Mouse (Mus musculus) C2C12 (cell line): Measurements from ENCODE around the gene Trp53. TPM values are rescaled to one million over a fixed set of nuclear protein-coding genes. Genes with fewer than 3 reads are reported as not detected.

Experiments
- H3K27me3 ChIP-seq: one replicate; pipeline ENCODE4 v1.6.1; 2011; ENCODE audit not compliant: control insufficient read depth, insufficient read depth, insufficient read length
- H3K36me3 ChIP-seq: one replicate; pipeline ENCODE4 v1.6.1; 2011; ENCODE audit not compliant: control insufficient read depth, insufficient read depth
- H3K4me3 ChIP-seq: one replicate; pipeline ENCODE4 v1.5.1; 2011; ENCODE audit warnings: mild to moderate bottlenecking, control low read depth; ENCODE audit not compliant: poor library complexity, insufficient read depth, severe bottlenecking
- H3K79me2 ChIP-seq: one replicate; pipeline ENCODE4 v1.6.1; 2011; ENCODE audit not compliant: control insufficient read depth, insufficient read depth
- H3K79me3 ChIP-seq: one replicate; pipeline ENCODE4 v1.6.1; 2011; ENCODE audit warnings: low read depth, control low read depth
- H3ac ChIP-seq: one replicate; pipeline ENCODE3; 2011; ENCODE audit warnings: low read depth; ENCODE audit not compliant: control insufficient read depth, insufficient read length
- CEBPB ChIP-seq: IDR thresholded peaks from one replicate; pipeline ENCODE4 v1.6.1; 2011; ENCODE audit warnings: low read depth, mild to moderate bottlenecking, control low read depth, moderate library complexity
- CTCF ChIP-seq: IDR thresholded peaks from one replicate; pipeline ENCODE4 v1.5.1; 2011; ENCODE audit not compliant: control insufficient read depth, insufficient read depth, insufficient read length
- FOSL1 ChIP-seq: IDR thresholded peaks from one replicate; pipeline ENCODE4 v1.8.0; 2011; ENCODE audit warnings: mild to moderate bottlenecking, low read length; ENCODE audit not compliant: poor library complexity, insufficient read depth, severe bottlenecking
- MAX ChIP-seq: IDR thresholded peaks from one replicate; pipeline ENCODE4 v1.6.1; 2011; ENCODE audit warnings: mild to moderate bottlenecking, control low read depth
- MYOD1 ChIP-seq: IDR thresholded peaks from one replicate; pipeline ENCODE4 v1.6.1; 2011; ENCODE audit warnings: low read depth; ENCODE audit not compliant: control insufficient read depth, insufficient read length
- MYOG ChIP-seq: IDR thresholded peaks from one replicate; pipeline ENCODE4 v1.6.1; 2011; ENCODE audit not compliant: control insufficient read depth, insufficient read length; ENCODE audit errors: extremely low read depth
- USF1 ChIP-seq: IDR thresholded peaks from one replicate; pipeline ENCODE4 v1.6.1; 2011; ENCODE audit warnings: low read depth, mild to moderate bottlenecking, control low read depth, moderate library complexity
- polyA plus RNA-seq: library from polyadenylated mRNA; unstranded; fragments of >200 nt; fragmentation: generic; extraction: Trizol; gene quantifications from one replicate; pipeline ENCODE4 v1.2.1, GENCODE M21; 2012; ENCODE audit warnings: missing spikeins

Gene Trp53
- polyA plus RNA-seq, 1 experiment: 226 TPM

GRCm38 (mm10) chr11:69559183-69559582 is 21.0 kb upstream of the Trp53 start:
- H3K36me3 ChIP-seq: peaks cover 23% of the 10 kb centered on the region
- H3K4me3 ChIP-seq: no peak overlapping the region
- H3ac ChIP-seq: no peak overlapping the region
- TF ChIP-seq MYOD1: no peak
- TF ChIP-seq MYOG: no peak
- TF ChIP-seq CTCF: no peak
- TF ChIP-seq FOSL1: no peak
- no peak for TF ChIP-seq CEBPB
- no peak for TF ChIP-seq MAX
- no peak for TF ChIP-seq USF1
- H3K79me3 ChIP-seq: no peaks in the 10 kb centered on the region
- no peaks in the 10 kb centered on the region for H3K79me2 ChIP-seq
- no peaks in the 10 kb centered on the region for H3K27me3 ChIP-seq

GRCm38 (mm10) chr11:69559851-69560765 is 20.1 kb upstream of the Trp53 start, which contains the start of gene Efnb3:
Gene Efnb3 (minus strand): TSS chr11:69560205.
- Histone ChIP-seq H3K79me2 (no peaks in the 10 kb centered on the region), H3K4me3 (no peak within 1 kb of the TSS), H3K36me3 (peaks cover 29% of the 10 kb centered on the region), H3K27me3 (no peaks in the 10 kb centered on the region), H3ac (no peak within 1 kb of the TSS), H3K79me3 (no peaks in the 10 kb centered on the region)
- TF ChIP-seq MYOD1 (no peak), FOSL1 (no peak), MAX (no peak), CTCF (no peak), CEBPB (no peak), MYOG (no peak), USF1 (no peak)

GRCm38 (mm10) chr11:69560896-69561854 is 19.0 kb upstream of the Trp53 start:
- peaks cover 36% of the 10 kb centered on the region for H3K36me3 ChIP-seq
- no peak overlapping the region for H3K4me3 ChIP-seq
- H3ac ChIP-seq: no peak overlapping the region

GRCm38 (mm10) chr11:69563373-69563772 is 16.8 kb upstream of the Trp53 start:
- no peak overlapping the region for H3ac ChIP-seq
- H3K36me3 ChIP-seq: peaks cover 48% of the 10 kb centered on the region
- H3K4me3 ChIP-seq: no peak overlapping the region
- TF ChIP-seq FOSL1 (no peak), CEBPB (no peak), MAX (no peak), MYOD1 (no peak), CTCF (no peak), MYOG (no peak), USF1 (no peak)
- H3K79me2 ChIP-seq: peaks cover 12% of the 10 kb centered on the region
- no peaks in the 10 kb centered on the region for H3K27me3 ChIP-seq
- peaks cover 3% of the 10 kb centered on the region for H3K79me3 ChIP-seq

More at GRCm38 (mm10) chr11:69560896-69561854, 19.0 kb upstream of the Trp53 start:
- TF ChIP-seq MYOD1: no peak
- no peak for TF ChIP-seq USF1
- no peak for TF ChIP-seq CEBPB
- no peak for TF ChIP-seq FOSL1
- TF ChIP-seq MYOG: no peak
- TF ChIP-seq CTCF: no peak
- no peak for TF ChIP-seq MAX
- H3K79me2 ChIP-seq: no peaks in the 10 kb centered on the region
- H3K27me3 ChIP-seq: no peaks in the 10 kb centered on the region
- peaks cover 2% of the 10 kb centered on the region for H3K79me3 ChIP-seq

- TF ChIP-seq MAX (no peak), FOSL1 (no peak), MYOD1 (no peak), CEBPB (no peak), USF1 (no peak), MYOG (no peak)
- peaks cover 3% of the 10 kb centered on the region for H3K79me3 ChIP-seq
- peaks cover 51% of the 10 kb centered on the region for H3K36me3 ChIP-seq
- peaks cover 16% of the 10 kb centered on the region for H3K79me2 ChIP-seq
- no peak overlapping the region for H3K4me3 ChIP-seq
- H3K27me3 ChIP-seq: no peaks in the 10 kb centered on the region
- H3ac ChIP-seq: no peak overlapping the region
Observed at GRCm38 (mm10) chr11:69564391-69564790, 15.8 kb upstream of the Trp53 start.
